Mouse (Mus musculus) right cerebral cortex, postnatal 36 days (tissue): Measurements from ENCODE around the gene Dnase1l3.
"Not testable (repeated sequence)": the region's sequence is repeated elsewhere in the genome, so short reads cannot be mapped to it uniquely, and the experiment has no call there.

ENCODE experiments used
- DNase-seq, 2 experiments: peaks; one replicate each; pipeline ENCODE4 v3.0.0; 2022; ENCODE audit warnings: low spot score in 2 of 2, mixed read lengths in 1 of 2

Gene Dnase1l3

DNA sequence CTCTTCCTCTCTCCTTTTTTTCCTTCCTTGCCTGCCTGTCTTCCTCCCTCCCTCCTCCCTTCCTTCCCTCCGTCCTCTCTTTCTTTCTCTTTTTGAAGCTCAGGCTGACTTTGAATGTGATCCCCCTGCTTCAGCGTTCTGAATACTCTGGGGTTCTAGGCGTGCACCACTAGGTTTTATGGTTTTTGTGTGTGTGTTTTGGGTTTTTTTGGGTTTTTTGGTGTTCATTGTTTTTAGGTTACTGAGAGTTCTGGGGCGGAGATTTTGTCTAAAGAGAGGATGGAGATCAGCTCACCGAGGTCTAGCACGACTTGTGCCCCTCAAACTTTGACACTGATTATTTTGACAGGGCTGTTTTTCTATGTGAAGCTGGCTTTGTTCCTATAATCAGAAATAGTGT is 17.6 kb upstream of the Dnase1l3 start:
- DNase-seq: no peak

GRCm38 (mm10) chr14:8011297-8011696 is 16.9 kb upstream of the Dnase1l3 start:
- DNase-seq: no peak

- DNase-seq: no peak
These were observed 13.6 kb upstream of the Dnase1l3 start for GRCm38 (mm10) chr14:8007923-8008322.

DNA sequence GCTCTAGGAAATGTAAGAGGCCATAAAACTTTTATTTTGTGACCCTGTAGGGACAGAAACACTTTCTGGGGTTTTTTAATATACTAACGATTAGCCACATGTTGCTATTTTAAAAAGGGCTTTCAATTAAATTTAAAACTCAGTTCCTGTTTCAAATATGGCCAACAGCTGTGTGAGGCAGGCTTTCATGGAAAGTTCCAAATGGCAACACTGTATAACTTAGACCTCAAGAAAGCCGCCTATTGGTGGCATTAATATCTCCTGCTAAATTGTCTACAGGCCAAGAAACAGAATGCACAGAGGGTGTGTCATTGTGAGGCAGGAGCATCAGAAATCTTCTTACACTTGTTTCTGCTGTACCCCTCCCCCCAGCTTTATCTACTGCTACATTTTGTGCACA is 13.1 kb upstream of the Dnase1l3 start:
- no peak for DNase-seq

- DNase-seq: no peak
These were observed 12.7 kb upstream of the Dnase1l3 start for GRCm38 (mm10) chr14:8007084-8007483.

- DNase-seq: not testable (repeated sequence)
These were observed 11.7 kb upstream of the Dnase1l3 start for GRCm38 (mm10) chr14:8006061-8006460.

GRCm38 (mm10) chr14:8003727-8004670 is 9.6 kb upstream of the Dnase1l3 start:
- no peak for DNase-seq

GRCm38 (mm10) chr14:8003093-8003670 is 8.8 kb upstream of the Dnase1l3 start:
- DNase-seq: peak in 1 of 2 experiments; percentile 34

GRCm38 (mm10) chr14:8002432-8003092 is 8.2 kb upstream of the Dnase1l3 start, which contains the start of gene Abhd6:
TSS of gene Abhd6 (plus strand) at chr14:8002902.
- DNase-seq: peak; percentile 77 to 80

DNA sequence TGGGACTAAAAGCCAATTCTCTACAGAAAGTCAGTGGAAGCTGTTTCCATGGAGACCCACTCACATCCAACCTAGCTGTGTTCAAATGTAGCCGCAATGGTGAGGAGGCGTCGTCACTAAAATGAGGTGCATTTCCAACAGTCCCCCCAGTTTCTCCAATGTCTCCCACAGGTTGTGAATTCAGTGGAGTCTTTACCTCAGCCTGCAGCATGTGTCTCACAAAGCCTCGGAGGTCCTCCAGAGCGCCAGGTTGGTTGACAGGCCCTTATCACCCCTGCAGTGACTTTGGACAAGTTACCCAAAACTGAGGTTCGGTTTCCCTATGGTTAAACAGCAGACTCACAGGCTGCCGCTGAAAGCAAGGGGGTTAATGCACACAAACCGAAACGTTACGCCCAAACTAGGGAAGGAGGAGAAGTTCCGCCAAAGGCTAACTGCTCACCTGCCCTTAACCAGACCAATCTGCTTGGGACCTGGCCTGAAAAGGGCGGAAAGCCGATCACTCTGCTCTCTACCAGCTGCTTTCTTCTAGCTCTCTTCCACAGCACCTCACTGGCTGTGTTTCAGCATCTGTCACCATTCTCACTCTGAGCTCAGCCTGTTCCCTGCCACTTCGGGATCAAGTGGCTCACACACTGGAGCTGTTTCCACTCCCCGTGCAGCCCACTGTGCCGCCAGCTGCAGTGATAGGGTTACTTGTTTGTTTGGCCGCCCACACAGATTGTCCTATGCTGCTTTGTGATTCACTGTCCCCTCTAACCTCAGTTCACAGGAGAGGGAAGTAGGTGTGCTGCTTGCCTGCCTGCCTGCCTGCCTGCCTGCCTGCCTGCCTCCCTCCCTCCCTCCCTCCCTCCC is 6.7 kb upstream of the Dnase1l3 start:
- DNase-seq: peak; percentile 54 to 69

DNA sequence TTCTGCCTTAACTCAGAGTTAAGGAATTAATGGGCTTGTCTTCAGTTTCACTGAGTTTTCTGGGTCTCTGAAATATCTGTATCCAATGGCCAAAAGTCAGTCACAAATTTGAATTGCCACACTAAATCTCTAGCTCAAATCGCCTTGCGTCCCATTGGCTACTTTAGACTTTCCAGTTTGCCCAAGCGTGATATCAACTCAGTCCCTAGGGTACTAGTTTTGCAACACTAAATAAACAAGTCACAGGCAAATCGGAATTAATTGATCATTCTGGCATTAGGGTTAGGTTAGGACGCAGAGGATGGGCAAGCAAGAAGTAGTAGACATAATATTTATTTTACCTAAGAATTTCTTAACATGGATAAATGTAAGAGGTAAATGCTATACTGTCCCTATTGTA is 5.9 kb upstream of the Dnase1l3 start:
- DNase-seq: no peak

GRCm38 (mm10) chr14:7999435-7999834 is 5.1 kb upstream of the Dnase1l3 start:
- no peak for DNase-seq

GRCm38 (mm10) chr14:7999030-7999429 is 4.7 kb upstream of the Dnase1l3 start:
- DNase-seq: no peak

- peak; percentile 84 to 86 for DNase-seq
These were observed 2.9 kb upstream of the Dnase1l3 start for GRCm38 (mm10) chr14:7997255-7997696.

DNA sequence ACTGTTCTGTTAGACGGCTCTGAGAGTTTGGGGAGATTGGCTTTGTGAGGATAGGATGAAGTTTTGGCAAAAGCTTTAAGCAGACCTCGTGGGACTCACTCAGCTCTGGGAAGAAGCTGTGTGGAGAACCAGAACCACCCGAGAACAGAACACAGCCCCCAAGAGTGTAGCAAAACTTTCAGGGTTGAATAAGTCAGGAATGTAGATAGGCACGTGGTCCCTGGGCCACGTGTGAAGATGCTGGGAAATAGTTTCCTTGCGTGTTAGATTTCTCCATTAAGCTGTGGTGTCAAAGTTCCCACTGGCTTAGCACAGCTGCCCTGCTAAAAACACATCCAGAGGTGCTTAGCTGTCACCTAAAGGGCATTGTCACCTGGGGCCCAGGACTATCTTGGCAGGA is 2.2 kb downstream of the Dnase1l3 start:
- DNase-seq: no peak

GRCm38 (mm10) chr14:7991108-7991776 is 3.1 kb downstream of the Dnase1l3 start:
- DNase-seq: no peak

GRCm38 (mm10) chr14:7989961-7990360 is 4.4 kb downstream of the Dnase1l3 start:
- no peak for DNase-seq

DNA sequence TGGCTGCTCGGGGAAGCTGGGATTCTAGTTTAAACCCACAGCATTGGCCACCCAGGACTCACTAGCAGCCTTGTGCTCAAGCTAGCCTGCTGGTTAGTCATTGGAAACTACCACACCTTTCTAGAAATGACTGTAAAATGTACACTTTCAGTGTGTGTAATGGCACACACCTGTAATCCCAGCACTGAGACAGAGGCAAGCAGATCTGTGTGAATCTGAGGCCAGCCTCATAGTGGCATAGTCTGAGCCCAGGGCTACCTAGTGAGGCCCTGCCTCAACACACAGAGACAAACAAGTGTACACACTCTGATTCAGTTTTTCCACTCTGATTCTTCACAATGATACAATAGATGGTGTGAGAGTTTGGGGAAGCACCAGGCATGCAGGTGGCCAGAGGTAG is 5.0 kb downstream of the Dnase1l3 start:
- DNase-seq: no peak

GRCm38 (mm10) chr14:7986913-7987312 is 7.5 kb downstream of the Dnase1l3 start:
- no peak for DNase-seq

- no peak for DNase-seq
These were observed 13.1 kb downstream of the Dnase1l3 start for GRCm38 (mm10) chr14:7981226-7981625.

DNA sequence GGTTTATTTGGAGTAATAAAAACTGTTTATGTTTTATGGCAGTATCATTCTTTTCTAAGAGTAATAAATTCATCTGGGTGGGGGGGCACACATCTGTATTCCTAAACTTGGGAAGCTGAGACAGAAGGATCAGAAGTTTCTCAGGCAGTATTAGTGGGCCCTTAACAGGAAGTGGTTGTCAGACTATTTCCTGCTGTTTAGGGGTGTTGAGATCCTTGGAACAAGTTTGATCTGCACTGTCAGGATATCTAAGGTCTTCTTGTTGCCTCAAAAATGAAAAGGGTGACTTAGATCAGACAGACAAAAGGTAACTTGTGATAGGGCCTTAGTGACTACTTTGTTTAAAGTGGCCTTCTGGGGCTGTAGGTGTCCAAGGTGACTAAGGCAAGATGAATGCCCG is 16.2 kb downstream of the Dnase1l3 start:
- DNase-seq: no peak
